Mouse (Mus musculus) kidney, postnatal 0 days (tissue): ENCODE measurements around the gene Nme9. TPM values are rescaled to one million over a fixed set of nuclear protein-coding genes. Genes with fewer than 3 reads are reported as not detected.

Source experiments
- ATAC-seq: fragments of 200-750 bp; cut with Nextera tagmentation; replicated peaks from 2 replicates; pipeline ENCODE4 v1.8.0; 2017; ENCODE audit warnings: low read depth, moderate number of reproducible peaks, moderate TSS enrichment, moderate library complexity; ENCODE audit not compliant: low FRiP score
- DNase-seq: peaks from one replicate; pipeline ENCODE4 v3.0.0-alpha.2; 2016; ENCODE audit warnings: low spot score
- H3K27ac ChIP-seq: fragments of 300-500 bp; sonication (generic); 2 replicates; pipeline ENCODE4 v1.5.1; 2014; ENCODE audit warnings: mild to moderate bottlenecking
- H3K27me3 ChIP-seq: fragments of 300-500 bp; sonication (generic); 2 replicates; pipeline ENCODE4 v1.6.1; 2014; ENCODE audit warnings: low read length, mixed read lengths; ENCODE audit not compliant: insufficient read depth
- H3K36me3 ChIP-seq: fragments of 300-500 bp; sonication (generic); 2 replicates; pipeline ENCODE4 v1.6.1; 2014; ENCODE audit warnings: low read length, mixed read lengths; ENCODE audit not compliant: insufficient read depth
- H3K4me1 ChIP-seq: fragments of 300-500 bp; sonication (generic); replicated peaks from 2 replicates; pipeline ENCODE4 v1.6.1; 2014; ENCODE audit warnings: antibody characterized with exemption, low read length, mixed read lengths; ENCODE audit not compliant: insufficient read depth
- H3K4me2 ChIP-seq: fragments of 300-500 bp; sonication (generic); 2 replicates; pipeline ENCODE4 v1.6.1; 2014; ENCODE audit warnings: mild to moderate bottlenecking, low read length, moderate library complexity, mixed read lengths
- H3K4me3 ChIP-seq: fragments of 300-500 bp; sonication (generic); replicated peaks from 2 replicates; pipeline ENCODE4 v1.5.1; 2014; ENCODE audit warnings: low read depth, low read length
- H3K9ac ChIP-seq: fragments of 300-500 bp; sonication (generic); 2 replicates; pipeline ENCODE4 v1.6.1; 2014; ENCODE audit warnings: low read depth, low read length
- H3K9me3 ChIP-seq: fragments of 300-500 bp; sonication (generic); replicated peaks from 2 replicates; pipeline ENCODE4 v1.6.1; 2016; ENCODE audit warnings: low read length, inconsistent platforms, mixed read lengths
- CTCF ChIP-seq: IDR thresholded peaks from 2 replicates; pipeline ENCODE4 v1.5.1; 2016; ENCODE audit warnings: antibody characterized with exemption, low read depth, mild to moderate bottlenecking, moderate library complexity
- WGBS: fragments of 180-500 bp; shearing (Covaris S2); extraction: QIAGEN DNeasy Blood & Tissue Kit; methylation state at CpG from one replicate; pipeline ENCODE4 v1.1.7; 2014; 5-methylcytosine and 5-hydroxymethylcytosine counted together
- polyA plus RNA-seq: library from polyadenylated mRNA; unstranded; fragments of >200 nt; fragmentation: Nextera tagmentation; extraction: Ambion mirVana; gene quantifications from 2 replicates; pipeline ENCODE4 v1.2.1, GENCODE M21; 2015

The Nme9 gene
- polyA plus RNA-seq = 0.11 TPM in 1 of 2 replicates, not detected in the other

DNA sequence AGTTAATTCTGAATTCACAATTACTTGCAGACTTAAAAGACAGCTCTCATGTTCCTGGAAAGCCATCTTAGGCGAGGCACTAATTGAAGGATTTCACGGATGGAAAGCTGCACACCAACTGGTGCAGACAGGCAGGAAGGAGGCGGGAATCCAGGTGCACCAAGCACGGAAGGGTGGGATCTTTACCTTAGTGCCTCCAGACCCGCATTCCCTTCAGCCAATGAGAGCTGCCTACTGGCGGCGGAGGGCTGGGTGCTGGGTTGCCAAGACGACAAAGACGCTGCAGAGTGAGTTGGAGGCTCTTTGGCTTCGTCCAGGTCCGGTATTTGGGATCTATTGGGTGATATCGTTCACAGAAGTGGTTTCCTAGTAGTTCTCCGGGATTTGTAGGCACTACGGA lies at the start of gene Nme9:
TSS of gene Nme9 (plus strand) at position 315 of the 400 bp plus-strand sequence.
- Histone ChIP-seq H3K4me2 (peak within 1 kb of the TSS; percentile 35), H3K27me3 (no peaks in the 10 kb centered on the region), H3K4me3 (no peak within 1 kb of the TSS), H3K4me1 (no peaks in the 10 kb centered on the region), H3K36me3 (no peaks in the 10 kb centered on the region), H3K27ac (no peak within 1 kb of the TSS), H3K9ac (no peak within 1 kb of the TSS), H3K9me3 (no peaks in the 10 kb centered on the region)
- no peak for TF ChIP-seq CTCF
- ATAC-seq = peak; percentile 79
- DNase-seq = no peak
- WGBS = 5% methylated on average over 14 of the region's 14 CpGs

DNA sequence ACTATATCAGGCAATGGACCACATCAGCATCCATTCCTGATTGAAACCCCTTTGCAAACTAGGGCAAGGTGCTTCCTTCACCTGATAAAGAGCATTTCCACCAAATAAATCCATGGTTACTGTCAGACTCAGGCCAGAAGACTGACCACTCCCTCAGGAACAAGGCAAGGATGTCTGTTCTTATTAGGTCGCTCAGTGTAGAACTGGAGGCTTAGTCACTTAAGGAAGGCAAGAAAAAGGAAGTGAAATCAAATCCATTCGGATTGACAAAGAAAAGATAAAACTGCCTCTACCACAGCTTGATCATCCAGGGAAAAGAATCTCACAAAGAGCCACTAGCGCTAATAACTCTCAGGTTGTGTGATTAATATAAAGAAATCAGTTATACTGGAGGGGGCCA lies 42.0 kb upstream of the Nme9 start:
- Histone ChIP-seq H3K4me1 (no peaks in the 10 kb centered on the region), H3K9me3 (no peaks in the 10 kb centered on the region), H3K27ac (no peak overlapping the region), H3K9ac (no peak overlapping the region), H3K27me3 (no peaks in the 10 kb centered on the region), H3K36me3 (no peaks in the 10 kb centered on the region), H3K4me3 (no peak overlapping the region), H3K4me2 (no peak overlapping the region)
- ATAC-seq (no peak), DNase-seq (no peak)
- 87% methylated on average over 3 of the region's 3 CpGs for WGBS
- no peak for TF ChIP-seq CTCF

DNA sequence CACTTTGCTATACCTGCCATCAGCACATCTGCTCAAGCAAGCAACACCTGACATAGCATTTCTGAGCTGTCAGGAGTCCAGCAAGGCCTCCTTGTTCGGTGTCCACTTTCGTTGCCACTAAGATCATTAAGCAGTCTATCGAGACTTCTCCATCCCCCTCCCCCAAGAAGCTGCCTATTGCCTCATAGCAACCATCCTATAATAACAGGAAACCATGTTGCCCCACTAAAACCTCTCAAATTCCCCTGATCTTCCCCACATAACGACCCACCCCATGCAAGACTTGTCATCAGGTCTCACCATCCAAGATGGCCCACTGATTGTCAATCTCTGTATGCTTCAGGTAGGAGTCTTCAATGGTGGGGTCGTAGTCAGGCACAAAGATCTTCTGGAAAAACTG lies 40.2 kb upstream of the Nme9 start:
- WGBS = 80% methylated on average over 5 of the region's 5 CpGs
- Histone ChIP-seq H3K4me1 (no peaks in the 10 kb centered on the region), H3K9ac (no peak overlapping the region), H3K9me3 (no peaks in the 10 kb centered on the region), H3K4me3 (no peak overlapping the region), H3K27me3 (no peaks in the 10 kb centered on the region), H3K36me3 (no peaks in the 10 kb centered on the region), H3K27ac (no peak overlapping the region), H3K4me2 (no peak overlapping the region)
- ATAC-seq (no peak), DNase-seq (no peak)
- no peak for TF ChIP-seq CTCF

DNA sequence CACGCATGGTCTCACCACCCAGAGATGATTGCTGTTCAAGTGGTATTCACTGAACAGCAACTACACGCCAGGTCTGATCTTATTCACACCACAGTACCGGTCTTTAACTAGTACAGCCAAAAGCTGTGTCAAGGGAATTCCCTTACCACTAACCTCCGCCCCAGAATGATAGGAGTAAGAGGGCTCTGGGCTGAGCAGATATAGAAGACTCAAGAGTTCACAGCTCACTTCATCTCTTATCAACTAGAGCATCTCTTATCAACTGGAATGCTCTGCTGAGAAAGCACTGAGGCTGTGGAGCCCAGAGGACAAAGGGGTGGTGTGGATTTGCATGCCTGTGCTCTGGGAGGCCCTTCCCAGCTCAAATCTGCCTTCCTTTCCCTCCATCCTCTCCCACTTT lies 39.5 kb upstream of the Nme9 start:
- Histone ChIP-seq H3K27ac (no peak overlapping the region), H3K4me3 (no peak overlapping the region), H3K9me3 (no peaks in the 10 kb centered on the region), H3K9ac (no peak overlapping the region), H3K4me1 (no peaks in the 10 kb centered on the region), H3K27me3 (no peaks in the 10 kb centered on the region), H3K36me3 (no peaks in the 10 kb centered on the region), H3K4me2 (no peak overlapping the region)
- DNase-seq = no peak
- no peak for ATAC-seq
- WGBS = 84% methylated on average over 4 of the region's 4 CpGs
- TF ChIP-seq CTCF = no peak

DNA sequence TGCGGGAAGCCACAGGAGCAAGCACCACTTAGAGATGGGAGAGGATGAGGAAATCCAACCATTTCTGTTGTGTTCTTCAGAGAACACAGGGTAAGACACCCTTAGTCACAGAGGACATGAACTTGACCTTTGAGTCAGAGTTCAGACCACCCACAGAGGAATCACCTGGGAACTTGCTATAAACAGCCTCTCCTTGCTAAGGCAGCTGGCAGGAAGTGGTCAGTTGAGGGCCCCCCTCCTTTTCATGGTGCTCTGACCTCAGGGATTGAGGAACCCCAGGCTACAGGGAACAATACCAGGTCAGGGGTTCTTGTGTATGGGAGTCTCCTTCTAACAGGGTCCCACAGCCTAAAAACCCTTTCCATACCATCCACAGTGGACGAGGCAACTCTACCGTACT lies 34.5 kb upstream of the Nme9 start:
- H3K4me2 ChIP-seq = no peak overlapping the region
- no peak for ATAC-seq
- no peak overlapping the region for H3K9ac ChIP-seq
- no peak overlapping the region for H3K4me3 ChIP-seq
- no peaks in the 10 kb centered on the region for H3K4me1 ChIP-seq
- DNase-seq = no peak
- no peak for TF ChIP-seq CTCF
- H3K27ac ChIP-seq = no peak overlapping the region
- H3K27me3 ChIP-seq = no peaks in the 10 kb centered on the region
- WGBS = 83% methylated on average over 3 of the region's 3 CpGs
- no peaks in the 10 kb centered on the region for H3K9me3 ChIP-seq
- H3K36me3 ChIP-seq = no peaks in the 10 kb centered on the region

DNA sequence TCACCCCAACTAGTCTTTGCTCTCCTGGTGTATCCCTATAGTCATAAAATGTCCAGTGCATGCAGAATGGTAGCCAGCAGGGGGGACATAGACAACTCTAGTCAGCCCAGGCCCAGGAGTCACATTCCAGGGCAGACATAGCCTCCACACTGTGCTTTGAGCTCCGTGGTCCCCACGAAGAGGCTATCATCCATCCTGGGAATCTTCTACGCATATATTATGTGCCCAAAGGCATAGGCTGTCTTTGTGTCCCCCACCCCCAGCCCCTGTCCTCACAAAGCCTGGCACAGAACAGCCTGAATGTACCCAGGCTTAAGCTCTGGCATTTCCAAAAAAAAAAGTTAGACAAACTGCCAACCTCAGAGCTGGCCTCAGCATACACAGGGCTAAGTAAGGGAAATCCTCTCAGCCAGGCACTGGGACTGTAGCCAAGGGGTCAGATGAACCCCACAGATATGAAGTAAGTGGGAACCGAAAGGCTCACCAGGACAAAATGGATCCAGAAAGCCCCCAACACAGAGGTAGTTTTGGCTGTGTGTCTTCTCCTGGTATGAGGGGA lies 33.9 kb upstream of the Nme9 start:
- no peak for ATAC-seq
- no peak overlapping the region for H3K27ac ChIP-seq
- no peaks in the 10 kb centered on the region for H3K36me3 ChIP-seq
- 57% methylated on average over 4 of the region's 4 CpGs for WGBS
- H3K4me1 ChIP-seq = no peaks in the 10 kb centered on the region
- no peak for TF ChIP-seq CTCF
- no peaks in the 10 kb centered on the region for H3K27me3 ChIP-seq
- H3K9ac ChIP-seq = 0 out of 2 replicates have a peak overlapping the region, but pooled peaks have one; percentile 23
- H3K9me3 ChIP-seq = no peaks in the 10 kb centered on the region
- H3K4me2 ChIP-seq = no peak overlapping the region
- H3K4me3 ChIP-seq = no peak overlapping the region
- DNase-seq = no peak

DNA sequence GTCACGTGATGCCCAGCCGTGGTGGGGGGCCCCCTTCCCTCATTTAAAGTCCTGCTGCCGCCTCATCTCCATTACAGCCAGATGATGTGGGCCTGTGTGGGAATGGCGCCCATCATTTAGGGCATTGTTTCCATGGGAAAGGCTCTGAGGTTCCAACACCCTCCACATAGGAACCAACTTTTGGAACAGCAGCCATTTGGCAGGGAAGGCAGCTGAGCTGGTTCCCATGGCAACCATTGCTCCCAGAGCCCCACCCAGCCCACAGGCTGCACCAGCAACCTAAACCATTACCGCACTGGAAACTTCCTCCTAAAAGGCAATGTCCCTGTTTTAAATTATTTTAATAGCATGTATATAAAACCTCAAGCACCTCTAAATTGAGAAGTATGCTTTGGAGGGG lies 32.9 kb upstream of the Nme9 start:
- Histone ChIP-seq H3K27ac (no peak overlapping the region), H3K4me3 (no peak overlapping the region), H3K9ac (no peak overlapping the region), H3K27me3 (no peaks in the 10 kb centered on the region), H3K4me2 (no peak overlapping the region), H3K4me1 (no peaks in the 10 kb centered on the region), H3K36me3 (no peaks in the 10 kb centered on the region), H3K9me3 (no peaks in the 10 kb centered on the region)
- TF ChIP-seq CTCF = no peak
- ATAC-seq (no peak), DNase-seq (no peak)
- WGBS = 53% methylated on average over 5 of the region's 5 CpGs
